Mouse (Mus musculus) brain, embryonic 14.5 days (tissue): Measurements from ENCODE around the gene Tnp1. TPM values are rescaled to one million over a fixed set of nuclear protein-coding genes. Genes with fewer than 3 reads are reported as not detected.
A peak's percentile ranks its signal among the peaks of the same experiment; 100 is the strongest.

Source experiments
- DNase-seq: peaks from one replicate; pipeline ENCODE4 v3.0.0-alpha.2; 2011; ENCODE audit warnings: low read depth
- CTCF ChIP-seq: fragments of 200-500 bp; IDR thresholded peaks from 2 replicates; pipeline ENCODE4 v1.5.1; 2012; ENCODE audit warnings: inconsistent platforms, mild to moderate bottlenecking, moderate library complexity, borderline replicate concordance; ENCODE audit not compliant: insufficient read depth, insufficient read length; ENCODE audit errors: extremely low read depth
- POLR2A ChIP-seq: fragments of 200-500 bp; IDR thresholded peaks from 2 replicates; pipeline ENCODE4 v1.6.1; 2012; ENCODE audit warnings: mild to moderate bottlenecking, inconsistent platforms, borderline replicate concordance; ENCODE audit not compliant: poor library complexity, insufficient read depth, insufficient read length, severe bottlenecking; ENCODE audit errors: extremely low read depth
- polyA plus RNA-seq: library from polyadenylated mRNA; depleted of rRNA; stranded (reverse); fragments of >200 nt; gene quantifications from 2 replicates; pipeline ENCODE4 v1.2.3, GENCODE M21; 2012

Tnp1 gene
- polyA plus RNA-seq, 1 experiment = not detected

GRCm38 (mm10) chr1:73043671-73044070 is 28.0 kb upstream of the Tnp1 start:
- TF ChIP-seq POLR2A (no peak), CTCF (no peak)
- no peak for DNase-seq

- TF ChIP-seq POLR2A (no peak), CTCF (no peak)
- DNase-seq = no peak
These were observed 25.1 kb upstream of the Tnp1 start for GRCm38 (mm10) chr1:73040691-73041425.

- DNase-seq = no peak
- no peak for TF ChIP-seq CTCF
- no peak for TF ChIP-seq POLR2A
These were observed 22.8 kb upstream of the Tnp1 start for GRCm38 (mm10) chr1:73038532-73038931.

GRCm38 (mm10) chr1:73036536-73036935 is 20.8 kb upstream of the Tnp1 start:
- DNase-seq = no peak
- TF ChIP-seq CTCF = no peak
- no peak for TF ChIP-seq POLR2A

GRCm38 (mm10) chr1:73035726-73036125 is 20.0 kb upstream of the Tnp1 start:
- TF ChIP-seq CTCF (no peak), POLR2A (no peak)

GRCm38 (mm10) chr1:73032491-73032890 is 16.8 kb upstream of the Tnp1 start:
- TF ChIP-seq POLR2A (no peak), CTCF (no peak)
- no peak for DNase-seq

More at GRCm38 (mm10) chr1:73035726-73036125, 20.0 kb upstream of the Tnp1 start:
- no peak for DNase-seq

- peak; percentile 5 for DNase-seq
- no peak for TF ChIP-seq CTCF
- no peak for TF ChIP-seq POLR2A
These were observed 13.0 kb upstream of the Tnp1 start for GRCm38 (mm10) chr1:73028741-73029140.

- TF ChIP-seq POLR2A = no peak
- TF ChIP-seq CTCF = no peak
- no peak for DNase-seq
These were observed 11.7 kb upstream of the Tnp1 start for GRCm38 (mm10) chr1:73027381-73027780.

GRCm38 (mm10) chr1:73026786-73027299 is 11.1 kb upstream of the Tnp1 start:
- no peak for TF ChIP-seq CTCF
- TF ChIP-seq POLR2A = no peak
- DNase-seq = no peak

- TF ChIP-seq POLR2A (no peak), CTCF (no peak)
- DNase-seq = no peak
These were observed 10.4 kb upstream of the Tnp1 start for GRCm38 (mm10) chr1:73026157-73026556.

GRCm38 (mm10) chr1:73006847-73007246 is 8.9 kb downstream of the Tnp1 start:
- no peak for DNase-seq
- TF ChIP-seq POLR2A (no peak), CTCF (no peak)

- TF ChIP-seq POLR2A (no peak), CTCF (no peak)
- no peak for DNase-seq
These were observed 10.8 kb downstream of the Tnp1 start for GRCm38 (mm10) chr1:73004890-73005289.

GRCm38 (mm10) chr1:73002637-73003036 is 13.1 kb downstream of the Tnp1 start:
- DNase-seq = no peak
- TF ChIP-seq POLR2A (no peak), CTCF (no peak)
